Mouse (Mus musculus): ENCODE measurements around the gene Gpr171.
"Not testable (repeated sequence)": the region's sequence is repeated elsewhere in the genome, so short reads cannot be mapped to it uniquely, and the experiment has no call there.

The Gpr171 gene

DNA sequence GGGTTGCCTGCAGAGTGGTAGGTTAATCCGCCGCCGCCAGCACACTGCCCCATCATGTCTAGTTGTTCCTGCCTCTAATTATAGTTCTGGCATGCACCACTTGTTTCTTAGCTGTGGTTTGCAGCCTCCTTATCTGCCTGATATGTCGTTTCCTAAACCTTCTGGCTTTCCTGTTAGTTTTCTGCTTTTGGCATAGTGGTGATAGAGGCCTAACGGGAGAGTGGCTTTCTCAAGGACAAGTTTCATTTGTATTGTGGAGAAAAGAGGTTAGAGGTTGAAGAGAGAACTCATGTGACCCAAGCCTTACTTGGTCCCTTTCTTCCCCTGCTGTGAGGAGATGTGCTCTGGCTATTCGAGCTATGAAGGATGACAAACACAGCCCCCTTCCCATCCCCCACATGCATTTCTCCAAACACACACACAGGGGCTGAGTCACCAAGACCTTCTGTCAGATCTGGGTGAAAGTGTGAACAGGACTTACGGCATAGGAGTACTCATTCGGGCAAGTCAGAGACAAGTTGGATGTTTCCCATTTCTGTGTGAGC lies 12.4 kb upstream of the Gpr171 start:
- DNase-seq (ENCODE audit: low spot score) = no peak

DNA sequence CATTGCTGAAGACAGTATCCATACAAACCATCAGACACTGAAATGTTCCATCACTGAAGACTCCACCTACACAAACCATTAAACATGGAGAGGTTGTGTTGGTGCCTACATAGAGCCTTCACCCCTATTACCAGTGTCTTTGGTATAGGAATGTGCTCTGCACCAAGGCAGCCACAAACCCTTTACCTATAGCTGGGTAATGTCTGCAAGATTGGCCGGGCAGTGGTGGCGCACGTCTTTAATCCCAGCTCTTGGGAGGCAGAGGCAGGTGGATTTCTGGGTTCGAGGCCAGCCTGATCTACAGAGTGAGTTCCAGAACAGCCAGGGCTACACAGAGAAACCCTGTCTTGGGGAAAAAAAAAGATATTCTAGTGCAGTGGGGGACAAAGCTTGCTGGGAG lies 11.7 kb upstream of the Gpr171 start:
- DNase-seq (ENCODE audit: low spot score) = not testable (repeated sequence)

DNA sequence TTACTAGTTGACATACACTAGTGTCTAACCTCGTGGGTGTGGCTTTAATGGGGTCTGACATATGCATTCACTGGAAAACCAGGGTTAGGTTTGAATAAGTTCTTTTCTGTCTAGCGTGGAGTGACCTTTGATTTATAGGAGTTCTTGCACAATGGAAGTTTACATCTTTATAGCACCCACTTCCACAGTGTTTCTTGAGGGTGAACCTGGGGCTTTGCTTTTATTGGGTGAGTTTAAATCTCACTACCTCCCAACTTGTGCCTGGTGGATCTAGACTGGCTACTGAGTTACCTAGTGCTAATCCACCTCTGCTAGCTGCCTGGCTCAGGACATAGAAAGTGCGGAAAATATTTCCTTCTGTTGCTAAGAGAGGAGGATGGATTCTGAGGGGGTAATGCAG lies 10.3 kb upstream of the Gpr171 start:
- DNase-seq (ENCODE audit: low spot score) = no peak

DNA sequence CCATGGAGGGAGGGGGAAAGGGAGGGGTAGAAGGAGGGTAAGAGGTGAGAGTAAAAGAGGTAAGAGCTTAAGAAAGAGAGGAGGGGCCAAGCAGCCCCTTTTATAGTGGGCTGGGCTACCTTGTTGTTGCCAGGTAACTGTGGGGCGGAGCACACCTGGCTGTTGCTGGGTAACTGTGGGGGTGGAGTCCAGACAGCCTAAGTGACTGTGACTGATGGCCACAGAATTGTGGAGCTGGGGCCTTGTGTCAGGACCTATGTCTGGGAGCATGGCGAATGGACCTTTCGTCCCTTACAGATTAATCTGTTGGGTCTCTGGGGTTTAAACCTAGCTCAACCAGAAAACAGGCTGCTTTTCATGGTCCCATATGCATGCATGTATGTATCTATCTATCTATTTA lies 8.2 kb upstream of the Gpr171 start:
- DNase-seq (ENCODE audit: low spot score) = not testable (repeated sequence)

DNA sequence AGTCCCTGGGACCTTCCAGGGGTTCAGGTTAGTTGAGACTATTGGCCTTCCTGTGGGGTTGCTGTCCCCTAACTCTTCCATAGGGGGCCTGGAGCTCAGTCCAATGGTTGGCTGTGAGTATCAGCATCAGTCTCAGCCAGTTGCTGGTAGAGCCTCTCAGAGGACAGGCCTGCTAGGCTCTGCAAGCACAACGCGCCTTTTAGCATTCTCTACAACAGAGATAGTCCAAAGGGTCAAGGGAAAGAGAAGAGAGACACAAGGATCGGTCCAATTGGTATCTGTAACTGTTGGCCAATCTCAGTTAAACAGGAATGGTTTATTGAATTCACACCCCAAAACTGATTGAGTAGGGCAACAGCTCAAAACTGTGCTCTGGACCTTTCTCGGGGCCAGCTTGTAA lies 5.8 kb upstream of the Gpr171 start:
- no peak for DNase-seq (ENCODE audit: low spot score)

DNA sequence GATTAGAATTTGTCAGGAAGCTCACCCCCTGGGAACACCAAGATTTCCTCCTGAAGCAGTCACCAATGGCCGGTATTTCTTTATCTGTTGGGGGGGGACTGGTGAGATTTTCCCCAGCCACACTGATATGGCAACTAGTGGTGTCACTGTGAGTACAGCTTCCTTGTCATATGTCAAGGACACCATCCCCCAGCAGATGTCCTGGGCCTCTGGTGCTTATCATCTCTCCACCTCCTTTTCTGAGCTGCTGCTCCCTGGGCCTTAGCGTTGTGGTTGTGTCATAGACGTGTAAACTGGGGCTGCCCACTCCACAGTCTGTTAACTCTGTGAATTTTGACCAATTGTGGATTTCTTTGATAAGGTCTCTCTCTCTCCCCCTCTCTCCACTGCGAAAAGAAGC lies 2.8 kb upstream of the Gpr171 start:
- DNase-seq (ENCODE audit: low spot score) = no peak

DNA sequence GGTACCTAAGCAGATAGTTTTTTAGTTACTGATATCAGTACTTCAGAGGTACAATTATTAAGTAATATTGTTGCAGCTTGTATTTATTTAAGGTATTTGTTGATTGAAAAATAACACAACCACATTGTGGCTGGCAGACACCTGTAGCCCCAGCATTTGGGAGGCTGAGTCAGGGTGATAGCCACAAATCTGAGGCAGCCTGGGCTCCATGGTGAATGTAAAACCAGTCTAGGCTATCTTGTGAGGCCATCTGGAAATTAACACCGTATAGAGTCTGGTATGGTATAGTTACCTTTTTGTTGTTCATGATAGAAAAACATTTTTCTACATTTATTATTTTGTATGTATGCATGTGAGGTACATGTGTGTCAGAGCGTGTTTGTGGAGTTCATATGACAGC lies 525 bp upstream of the Gpr171 start:
- no peak for DNase-seq (ENCODE audit: low spot score)

DNA sequence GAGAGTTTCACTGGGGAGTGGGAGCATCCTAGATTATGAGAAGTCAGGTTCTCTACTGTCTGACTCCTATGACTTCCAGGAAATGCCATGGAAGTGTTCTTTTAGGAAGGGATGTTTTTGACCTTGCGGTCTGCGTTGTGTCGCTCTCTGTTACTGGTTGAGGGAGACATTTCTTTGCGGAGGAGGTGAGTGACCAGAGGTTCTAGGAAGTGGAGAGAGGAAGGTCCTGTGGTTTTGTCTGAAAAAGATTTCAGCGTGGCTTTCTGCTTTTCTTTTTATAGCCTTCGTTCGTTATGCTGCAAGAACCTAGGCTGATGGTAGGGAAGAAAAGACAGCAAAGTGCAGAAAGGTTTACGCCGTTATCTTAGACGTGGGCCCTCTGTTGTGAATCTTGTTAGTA lies 3.1 kb downstream of the Gpr171 start:
- DNase-seq (ENCODE audit: low spot score) = no peak

DNA sequence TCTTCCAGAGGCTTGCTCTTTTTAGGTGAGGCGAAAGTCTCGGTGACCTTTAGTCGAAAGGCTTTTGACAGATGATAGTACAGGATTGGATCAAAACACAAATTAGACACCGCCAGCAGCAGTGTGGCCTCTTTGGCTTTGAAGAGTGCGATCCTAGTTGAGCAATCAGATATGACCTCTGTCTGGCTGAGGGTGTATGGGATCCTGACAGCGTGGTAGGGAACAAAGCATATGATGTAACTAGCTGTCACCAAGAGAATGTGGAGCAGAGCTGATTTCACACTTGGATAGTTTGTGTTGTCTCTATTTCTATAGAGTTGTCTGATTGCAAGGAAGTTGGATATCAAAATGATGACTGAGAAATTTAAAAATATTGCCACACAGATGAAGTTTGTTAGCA lies 4.2 kb downstream of the Gpr171 start:
- DNase-seq (ENCODE audit: low spot score) = no peak

DNA sequence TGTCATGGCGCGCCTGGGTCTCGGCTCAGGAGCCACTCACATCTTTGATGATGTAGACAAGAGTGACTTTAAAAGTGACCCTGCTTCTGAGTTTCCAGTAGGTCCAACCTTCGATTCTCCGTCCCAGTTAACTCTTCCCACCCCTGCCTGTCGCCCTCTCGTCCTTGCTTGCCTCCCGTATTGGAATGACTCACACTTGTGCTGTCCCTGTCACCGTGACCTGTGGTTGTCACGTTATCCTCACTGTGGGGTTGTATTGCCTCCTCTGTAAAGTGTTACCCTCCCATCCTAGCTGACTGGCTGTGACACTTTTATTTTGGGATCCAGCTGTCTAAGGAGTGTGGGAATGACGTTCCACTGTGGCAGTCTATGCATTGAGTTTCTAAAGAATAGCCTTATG lies 8.9 kb downstream of the Gpr171 start:
- DNase-seq (ENCODE audit: low spot score) = no peak

DNA sequence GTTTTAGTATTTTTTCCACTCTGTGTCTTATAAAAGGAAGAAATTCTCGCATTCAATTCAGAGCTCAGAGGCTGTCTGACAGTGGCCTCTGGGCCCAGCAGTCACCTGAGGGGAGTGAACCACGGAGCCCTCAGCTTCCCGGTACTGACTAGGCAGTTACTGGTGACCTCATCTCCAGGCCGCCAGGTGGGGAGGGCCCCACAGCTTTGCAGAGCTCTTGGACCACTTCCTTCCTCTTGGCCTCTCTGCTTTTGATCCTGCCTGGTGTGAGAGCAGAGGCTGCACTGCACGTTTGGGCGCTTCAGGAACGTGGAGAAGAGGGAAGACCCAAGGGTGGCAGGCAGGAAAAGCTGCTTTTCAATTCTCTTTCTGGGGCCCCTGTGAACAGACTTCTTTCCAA lies 20.7 kb downstream of the Gpr171 start:
- DNase-seq (ENCODE audit: low spot score) = no peak

DNA sequence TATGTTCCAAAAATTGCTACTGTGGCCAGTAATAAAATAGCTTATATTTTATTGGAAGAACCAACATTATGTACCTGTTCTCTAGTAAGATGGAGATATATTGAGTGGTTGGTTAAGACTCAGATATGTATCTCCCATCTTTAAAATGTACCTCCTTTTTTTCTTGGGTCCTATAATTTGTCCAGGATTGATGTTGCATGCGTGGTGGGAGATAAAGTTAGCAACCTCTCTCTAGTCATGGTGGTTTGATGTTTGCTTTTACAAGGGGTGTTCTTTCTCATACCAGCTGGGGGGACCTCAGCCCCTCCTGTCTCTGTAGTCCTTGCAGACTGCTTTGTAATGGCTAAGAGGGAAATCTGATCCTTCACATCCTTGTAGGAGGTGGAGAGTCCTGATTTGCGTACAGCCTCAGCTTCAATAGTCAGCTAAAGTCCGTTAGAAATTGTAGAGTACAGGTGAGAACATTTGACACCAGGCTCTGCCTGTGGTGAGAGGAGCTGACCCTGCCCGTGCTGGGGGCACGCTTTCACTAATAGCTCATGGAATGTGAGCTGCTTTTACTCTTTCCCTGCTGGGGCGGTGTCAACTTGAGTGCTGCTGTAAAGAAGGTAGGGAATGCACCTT lies 21.2 kb downstream of the Gpr171 start:
- no peak for DNase-seq (ENCODE audit: low spot score)

DNA sequence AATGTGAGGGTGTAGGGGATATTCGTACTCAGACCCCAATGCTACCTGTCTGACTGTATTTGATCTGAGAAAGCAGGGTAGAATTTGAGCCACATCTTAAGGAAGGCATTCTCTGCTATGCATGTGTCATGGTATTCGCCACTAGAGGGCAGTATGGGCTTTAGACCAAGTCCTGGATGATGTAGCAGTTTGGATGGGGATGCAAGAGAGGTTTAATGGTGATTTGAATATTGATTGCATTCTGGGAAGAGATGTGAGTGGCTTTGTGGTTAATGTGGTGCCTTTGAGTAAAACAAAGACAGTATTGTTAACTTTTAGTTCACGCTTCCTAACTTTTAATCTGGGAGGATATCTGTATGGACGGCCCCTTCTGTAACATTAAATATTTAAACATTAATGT lies 22.3 kb downstream of the Gpr171 start:
- DNase-seq (ENCODE audit: low spot score) = peak; percentile 30

DNA sequence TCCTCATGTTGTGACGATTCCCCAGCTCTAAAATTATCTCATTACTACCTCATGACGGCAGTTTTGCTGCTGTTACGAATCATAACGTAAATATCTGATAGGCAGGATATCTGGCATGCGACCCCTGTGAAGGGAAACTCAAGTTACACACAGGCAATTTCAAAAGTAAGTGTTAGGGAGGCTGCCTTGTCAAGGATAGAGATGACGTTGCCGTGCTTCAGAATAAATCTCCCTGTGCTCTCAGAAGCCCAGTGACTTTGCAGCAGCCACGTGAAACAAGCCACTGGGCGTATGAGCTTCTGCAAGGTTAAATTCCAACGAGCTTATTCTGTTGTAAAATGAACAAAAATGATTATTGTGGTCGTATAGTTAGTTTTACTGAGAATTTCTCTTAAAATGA lies 23.0 kb downstream of the Gpr171 start:
- DNase-seq (ENCODE audit: low spot score) = no peak

DNA sequence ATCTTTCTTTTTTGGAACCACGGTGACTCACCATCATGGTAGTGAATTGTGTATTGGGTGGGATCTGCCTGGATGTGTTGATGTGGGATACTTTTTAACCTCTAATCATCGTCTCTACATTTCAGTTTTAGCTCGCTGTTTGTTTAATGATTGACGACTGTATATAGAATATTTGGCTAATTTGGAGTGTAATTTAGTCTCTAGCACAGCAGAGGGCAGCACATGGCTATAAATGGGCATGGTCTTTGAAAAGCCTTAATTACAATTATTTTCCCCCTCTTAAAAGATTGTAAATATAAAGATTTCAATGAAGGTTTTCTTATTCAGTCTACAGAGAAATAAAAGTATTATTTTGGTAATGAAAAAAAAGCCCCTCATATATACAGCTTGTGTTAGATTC lies 24.3 kb downstream of the Gpr171 start:
- no peak for DNase-seq (ENCODE audit: low spot score)

DNA sequence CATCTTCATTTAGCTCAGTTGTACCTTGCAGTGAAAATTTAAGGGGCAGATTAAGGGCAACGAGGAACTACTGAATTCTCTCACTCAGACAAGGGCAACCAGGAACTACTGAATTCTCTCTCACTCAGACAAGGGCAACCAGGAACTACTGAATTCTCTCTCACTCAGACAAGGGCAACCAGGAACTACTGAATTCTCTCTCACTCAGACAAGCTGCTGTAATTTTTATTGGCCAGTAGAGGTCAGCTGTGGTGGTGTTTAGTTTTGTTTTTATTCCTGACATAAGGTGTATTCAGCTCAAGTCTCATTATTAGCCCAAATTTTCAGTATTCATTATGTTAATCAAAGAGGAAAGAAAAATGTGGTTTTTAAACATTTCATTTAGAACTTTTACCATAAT lies 32.5 kb downstream of the Gpr171 start:
- not testable (repeated sequence) for DNase-seq (ENCODE audit: low spot score)

DNA sequence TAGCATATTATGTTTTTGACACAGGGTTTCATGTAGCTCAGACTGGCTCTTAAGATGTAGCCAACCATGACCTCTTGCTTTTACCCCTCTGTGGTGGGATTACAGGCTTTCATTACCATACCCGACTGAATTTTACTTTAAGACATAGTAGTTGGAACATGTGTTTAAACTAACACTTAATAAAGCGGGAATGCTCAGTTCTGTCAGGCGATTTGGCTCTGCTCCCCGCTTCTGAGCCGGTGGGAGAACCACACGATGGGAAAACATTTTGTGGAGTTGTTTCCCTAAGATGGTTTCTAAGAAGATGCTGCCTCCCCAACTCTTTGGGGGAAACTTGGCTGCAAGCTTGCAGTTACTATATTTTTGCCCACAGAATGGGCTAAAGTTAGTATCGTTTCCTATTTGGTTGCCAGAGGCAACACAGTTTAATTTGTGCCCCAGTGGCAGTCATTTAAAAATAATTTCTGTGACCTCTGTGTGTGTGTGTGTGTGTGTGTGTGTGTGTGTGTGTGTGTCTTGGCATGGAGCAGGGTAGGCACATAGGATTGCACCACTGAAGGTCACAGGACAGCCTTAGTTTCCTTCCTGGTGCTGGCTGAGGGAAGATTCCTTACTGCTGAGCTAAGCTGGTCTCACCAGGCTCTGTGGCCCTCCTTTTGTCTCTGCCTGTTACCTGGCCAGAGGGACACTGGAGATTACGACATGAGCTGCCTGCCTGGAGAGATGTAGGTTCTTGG lies 34.9 kb downstream of the Gpr171 start:
- no peak for DNase-seq (ENCODE audit: low spot score)

DNA sequence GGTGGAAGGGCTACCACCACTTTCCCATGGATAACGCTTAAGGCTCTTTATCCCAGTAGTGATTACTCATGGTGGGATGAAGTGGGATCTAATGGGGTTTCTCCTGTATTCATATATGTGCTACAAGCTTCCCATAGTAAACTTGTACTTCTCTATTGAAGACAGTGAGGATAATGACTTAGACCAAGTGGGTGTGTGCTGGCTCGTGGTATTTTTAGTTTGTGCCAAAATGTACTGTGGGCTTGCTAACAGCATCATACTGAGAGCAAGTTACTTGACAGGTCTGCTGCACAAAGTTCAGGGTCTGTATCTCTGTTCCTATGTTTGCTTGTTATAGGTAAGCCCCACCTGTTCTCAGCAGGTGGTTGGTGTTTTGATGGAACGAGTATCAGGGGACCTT lies 35.7 kb downstream of the Gpr171 start:
- no peak for DNase-seq (ENCODE audit: low spot score)

DNA sequence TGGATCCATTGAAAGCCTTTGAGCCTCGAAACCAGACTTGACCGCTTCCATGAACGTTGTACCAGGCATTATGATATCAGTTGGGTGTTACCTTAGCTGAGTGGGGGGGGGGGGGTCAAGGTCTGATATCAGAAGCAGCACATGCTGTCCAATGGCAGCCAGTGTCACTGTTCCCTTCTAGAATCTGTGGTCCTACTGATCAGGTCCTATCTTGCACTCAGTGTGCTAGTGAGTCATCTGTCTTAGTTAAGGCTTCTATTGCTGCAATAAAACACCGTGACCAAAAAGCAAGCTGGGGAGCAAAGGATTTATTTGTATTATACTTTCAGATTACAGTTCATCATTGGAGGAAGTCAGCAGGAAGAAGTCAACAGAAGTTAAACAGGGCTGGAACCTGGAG lies 38.2 kb downstream of the Gpr171 start:
- no peak for DNase-seq (ENCODE audit: low spot score)

DNA sequence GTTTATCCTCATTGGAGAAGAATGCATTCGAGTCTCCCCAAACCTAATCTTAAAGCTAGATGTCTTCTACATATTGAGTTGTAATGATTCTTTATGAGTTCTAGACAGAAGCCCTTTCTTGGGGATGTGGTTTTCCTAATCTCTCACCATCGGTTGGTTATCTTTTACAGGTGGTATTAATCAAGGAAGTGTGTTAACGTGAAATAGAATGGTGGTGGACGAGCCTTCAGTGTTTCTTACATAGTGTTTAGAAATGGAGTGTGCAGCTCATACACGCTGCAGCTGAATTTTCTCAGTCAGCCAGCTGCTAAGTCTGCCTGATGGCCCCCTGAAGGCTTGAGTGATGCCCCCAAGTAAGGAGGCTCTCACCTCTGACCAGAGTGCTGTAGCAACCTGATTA lies 39.5 kb downstream of the Gpr171 start:
- no peak for DNase-seq (ENCODE audit: low spot score)

DNA sequence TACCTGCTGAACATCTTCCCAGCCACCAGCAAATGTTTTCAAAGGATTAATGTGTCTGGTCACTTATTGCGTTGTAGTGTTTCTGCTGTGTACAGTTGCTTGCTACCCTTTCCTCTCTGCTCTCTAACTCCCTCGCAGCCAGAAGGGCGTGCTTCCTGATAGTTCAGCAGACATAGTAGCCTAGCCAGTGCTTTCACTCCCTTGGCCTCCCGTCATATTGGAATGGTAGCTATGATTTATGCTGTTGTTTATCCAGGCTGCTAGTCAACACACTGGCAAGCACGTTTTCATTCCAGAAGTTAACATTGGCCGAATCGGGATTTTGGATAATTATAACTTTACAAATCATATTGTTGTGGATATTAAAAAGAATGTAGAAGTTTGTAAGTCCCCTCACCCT lies 41.5 kb downstream of the Gpr171 start:
- DNase-seq (ENCODE audit: low spot score) = no peak

DNA sequence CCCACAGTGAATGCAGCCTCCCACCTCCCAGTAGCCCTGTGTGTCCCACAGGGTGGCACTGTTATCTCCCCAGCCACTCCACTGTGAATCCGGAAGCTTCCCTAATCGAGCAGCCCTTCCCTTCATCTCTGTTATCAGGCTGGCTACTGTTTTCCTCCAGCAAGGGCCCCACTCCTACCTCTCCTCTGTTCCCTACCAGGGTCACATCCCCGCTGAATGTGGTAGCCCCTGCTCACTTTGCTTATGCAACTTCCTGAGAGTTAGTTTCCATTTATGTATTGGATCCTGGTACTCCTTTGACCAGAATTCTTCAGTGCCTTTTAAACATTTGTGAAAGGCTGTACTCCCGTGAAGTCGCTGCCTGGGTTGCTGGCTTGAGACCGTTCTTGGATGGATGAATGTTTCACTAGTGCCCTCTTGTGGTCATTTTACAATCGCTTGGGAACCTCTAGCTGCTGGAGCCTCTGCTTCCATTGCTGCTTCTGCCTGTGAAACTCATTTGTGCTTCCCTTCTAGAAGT lies 42.5 kb downstream of the Gpr171 start:
- peak; percentile 29 for DNase-seq (ENCODE audit: low spot score)

DNA sequence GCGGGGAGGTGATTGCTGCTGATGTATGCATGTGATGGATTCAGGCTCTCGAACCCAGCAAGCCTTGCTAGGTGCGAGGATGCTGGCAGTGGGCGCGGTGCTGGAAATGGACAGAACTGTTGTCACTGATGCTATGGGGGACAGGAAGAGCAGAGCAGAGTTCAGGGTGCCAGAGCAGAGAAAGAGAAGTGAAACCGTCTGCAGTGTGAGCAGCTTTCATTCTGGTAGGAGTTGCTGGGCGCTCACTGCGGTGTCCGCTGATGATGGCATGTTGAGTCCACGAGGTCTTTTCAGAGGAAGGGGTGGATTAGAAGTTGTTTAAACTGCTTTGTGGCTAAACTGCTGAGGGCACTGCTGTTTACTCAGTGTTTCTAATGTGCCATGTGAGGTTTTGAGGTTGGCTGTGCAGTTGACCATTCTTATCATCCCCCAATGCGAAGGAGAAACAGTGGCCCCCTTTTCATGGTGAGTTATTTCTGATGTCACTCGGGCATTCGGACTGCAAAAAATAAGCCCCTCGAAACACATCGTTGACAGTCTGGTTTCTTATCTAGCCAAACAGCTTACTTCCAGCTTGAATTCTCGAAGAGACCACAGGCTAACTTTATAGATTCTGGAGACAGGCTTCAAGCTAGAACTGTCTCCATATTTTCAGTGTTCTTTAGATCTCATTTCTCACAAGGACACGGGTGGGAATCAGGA lies 46.6 kb downstream of the Gpr171 start:
- no peak for DNase-seq (ENCODE audit: low spot score)
